Mouse (Mus musculus): ENCODE results near the gene Appbp2. TPM values are rescaled to one million over a fixed set of nuclear protein-coding genes. Genes with fewer than 3 reads are reported as not detected.
A peak's percentile ranks its signal among the peaks of the same experiment; 100 is the strongest.
"Not testable (repeated sequence)": the region's sequence is repeated elsewhere in the genome, so short reads cannot be mapped to it uniquely, and the experiment has no call there.

The Appbp2 gene
- total and polyA plus RNA-seq, 2 experiments from 2014 or later, result 24.2 to 38.8 TPM

- Histone ChIP-seq H3K4me1 (ENCODE audit: control insufficient read depth, insufficient read depth) (no peaks in the 10 kb centered on the region), H3K9me3 (replicated peaks; ENCODE audit: control insufficient read depth, low read length) (no peaks in the 10 kb centered on the region), H3K4me3 (ENCODE audit: low read depth, low read length) (no peak overlapping the region), H3K27ac (ENCODE audit: low read depth) (no peak overlapping the region), H3K36me3 (replicated peaks; ENCODE audit: control insufficient read depth, insufficient read depth, low read length) (no peaks in the 10 kb centered on the region), H3K27me3 (ENCODE audit: control insufficient read depth, insufficient read depth, low read length) (no peaks in the 10 kb centered on the region), H3K4me2 (ENCODE audit: low read depth, low read length) (no peak overlapping the region), H3K9ac (replicated peaks; ENCODE audit: low read depth, low read length) (no peak overlapping the region)
- 67% methylated on average over 6 of the region's 6 CpGs for WGBS
- ATAC-seq (ENCODE audit: insufficient read depth, low read depth) (no peak), DNase-seq (ENCODE audit: low spot score) (no peak)
- no peak for TF ChIP-seq CTCF (IDR thresholded peaks at IDR 0.05; ENCODE audit: low read depth)
- no peak for TF ChIP-seq EP300 (IDR thresholded peaks at IDR 0.05; ENCODE audit: low read depth)
Measured at GRCm38 (mm10) chr11:85177761-85178160, 57.2 kb downstream of the Appbp2 start.

- WGBS, result 77% methylated on average over 3 of the region's 3 CpGs
- Histone ChIP-seq H3K9ac (replicated peaks; ENCODE audit: low read depth, low read length) (no peak overlapping the region), H3K9me3 (replicated peaks; ENCODE audit: control insufficient read depth, low read length) (no peaks in the 10 kb centered on the region), H3K27me3 (ENCODE audit: control insufficient read depth, insufficient read depth, low read length) (0 out of 2 replicates have a peak, but pooled peaks cover 2% of the 10 kb centered on the region), H3K4me1 (ENCODE audit: control insufficient read depth, insufficient read depth) (no peaks in the 10 kb centered on the region), H3K4me3 (ENCODE audit: low read depth, low read length) (no peak overlapping the region), H3K27ac (ENCODE audit: low read depth) (no peak overlapping the region), H3K36me3 (replicated peaks; ENCODE audit: control insufficient read depth, insufficient read depth, low read length) (no peaks in the 10 kb centered on the region), H3K4me2 (ENCODE audit: low read depth, low read length) (no peak overlapping the region)
- no peak for TF ChIP-seq CTCF (IDR thresholded peaks at IDR 0.05; ENCODE audit: low read depth)
- TF ChIP-seq EP300 (IDR thresholded peaks at IDR 0.05; ENCODE audit: low read depth), result no peak
- DNase-seq (ENCODE audit: low spot score) (no peak), ATAC-seq (ENCODE audit: insufficient read depth, low read depth) (no peak)
Measured at GRCm38 (mm10) chr11:85175941-85176340, 59.0 kb downstream of the Appbp2 start.

- Histone ChIP-seq H3K36me3 (replicated peaks; ENCODE audit: control insufficient read depth, insufficient read depth, low read length) (no peaks in the 10 kb centered on the region), H3K4me1 (ENCODE audit: control insufficient read depth, insufficient read depth) (no peaks in the 10 kb centered on the region), H3K4me3 (ENCODE audit: low read depth, low read length) (no peak overlapping the region), H3K27ac (ENCODE audit: low read depth) (no peak overlapping the region), H3K4me2 (ENCODE audit: low read depth, low read length) (no peak overlapping the region), H3K9me3 (replicated peaks; ENCODE audit: control insufficient read depth, low read length) (no peaks in the 10 kb centered on the region), H3K9ac (replicated peaks; ENCODE audit: low read depth, low read length) (no peak overlapping the region), H3K27me3 (ENCODE audit: control insufficient read depth, insufficient read depth, low read length) (0 out of 2 replicates have a peak, but pooled peaks cover 5% of the 10 kb centered on the region)
- 48% methylated on average over 2 of the region's 2 CpGs for WGBS
- DNase-seq (ENCODE audit: low spot score) (no peak), ATAC-seq (ENCODE audit: insufficient read depth, low read depth) (no peak)
- TF ChIP-seq EP300 (IDR thresholded peaks at IDR 0.05; ENCODE audit: low read depth), result no peak
- no peak for TF ChIP-seq CTCF (IDR thresholded peaks at IDR 0.05; ENCODE audit: low read depth)
Measured at GRCm38 (mm10) chr11:85170833-85171232, 64.1 kb downstream of the Appbp2 start.

GRCm38 (mm10) chr11:85170058-85170740, 64.7 kb downstream of the Appbp2 start, which contains the start of gene 1700125H20Rik:
TSS of gene 1700125H20Rik (plus strand) at chr11:85170404.
- Histone ChIP-seq H3K9ac (replicated peaks; ENCODE audit: low read depth, low read length) (no peak within 1 kb of the TSS), H3K4me3 (ENCODE audit: low read depth, low read length) (peak within 1 kb of the TSS; percentile 22), H3K4me2 (ENCODE audit: low read depth, low read length) (peak within 1 kb of the TSS; percentile 52), H3K9me3 (replicated peaks; ENCODE audit: control insufficient read depth, low read length) (no peaks in the 10 kb centered on the region), H3K27me3 (ENCODE audit: control insufficient read depth, insufficient read depth, low read length) (0 out of 2 replicates have a peak, but pooled peaks cover 5% of the 10 kb centered on the region), H3K4me1 (ENCODE audit: control insufficient read depth, insufficient read depth) (no peaks in the 10 kb centered on the region), H3K27ac (ENCODE audit: low read depth) (no peak within 1 kb of the TSS), H3K36me3 (replicated peaks; ENCODE audit: control insufficient read depth, insufficient read depth, low read length) (no peaks in the 10 kb centered on the region)
- DNase-seq (ENCODE audit: low spot score) (peak; percentile 78), ATAC-seq (ENCODE audit: insufficient read depth, low read depth) (peak; percentile 87)
- 14% methylated on average over 21 of the region's 21 CpGs for WGBS
- TF ChIP-seq CTCF (IDR thresholded peaks at IDR 0.05; ENCODE audit: low read depth) (peak; percentile 90), EP300 (IDR thresholded peaks at IDR 0.05; ENCODE audit: low read depth) (no peak)

GRCm38 (mm10) chr11:85167503-85167902, 67.4 kb downstream of the Appbp2 start:
- H3K36me3 ChIP-seq (replicated peaks; ENCODE audit: control insufficient read depth, insufficient read depth, low read length), result no peaks in the 10 kb centered on the region
- TF ChIP-seq CTCF (IDR thresholded peaks at IDR 0.05; ENCODE audit: low read depth), result no peak
- no peak for TF ChIP-seq EP300 (IDR thresholded peaks at IDR 0.05; ENCODE audit: low read depth)
- H3K4me1 ChIP-seq (ENCODE audit: control insufficient read depth, insufficient read depth), result no peaks in the 10 kb centered on the region
- ATAC-seq (ENCODE audit: insufficient read depth, low read depth) (no peak), DNase-seq (ENCODE audit: low spot score) (no peak)
- no peak overlapping the region for H3K4me3 ChIP-seq (ENCODE audit: low read depth, low read length)
- H3K27me3 ChIP-seq (ENCODE audit: control insufficient read depth, insufficient read depth, low read length), result 0 out of 2 replicates have a peak, but pooled peaks cover 5% of the 10 kb centered on the region
- no peak overlapping the region for H3K9ac ChIP-seq (replicated peaks; ENCODE audit: low read depth, low read length)
- H3K4me2 ChIP-seq (ENCODE audit: low read depth, low read length), result no peak overlapping the region
- H3K27ac ChIP-seq (ENCODE audit: low read depth), result no peak overlapping the region
- H3K9me3 ChIP-seq (replicated peaks; ENCODE audit: control insufficient read depth, low read length), result no peaks in the 10 kb centered on the region
- 29% methylated on average over 1 of the region's 1 CpGs for WGBS

- DNase-seq (ENCODE audit: low spot score), result no peak
- TF ChIP-seq CTCF (IDR thresholded peaks at IDR 0.05; ENCODE audit: low read depth) (no peak), EP300 (IDR thresholded peaks at IDR 0.05; ENCODE audit: low read depth) (no peak)
- H3K9me3 ChIP-seq (replicated peaks; ENCODE audit: control insufficient read depth, low read length), result no peaks in the 10 kb centered on the region
Measured at GRCm38 (mm10) chr11:85164371-85164770, 70.6 kb downstream of the Appbp2 start.

GRCm38 (mm10) chr11:85163014-85163413, 71.9 kb downstream of the Appbp2 start:
- not testable (repeated sequence) for H3K4me1 ChIP-seq (ENCODE audit: control insufficient read depth, insufficient read depth); ATAC-seq (ENCODE audit: insufficient read depth, low read depth); H3K27ac ChIP-seq (ENCODE audit: low read depth); H3K4me3 ChIP-seq (ENCODE audit: low read depth, low read length); DNase-seq (ENCODE audit: low spot score); H3K27me3 ChIP-seq (ENCODE audit: control insufficient read depth, insufficient read depth, low read length); H3K36me3 ChIP-seq (replicated peaks; ENCODE audit: control insufficient read depth, insufficient read depth, low read length); H3K4me2 ChIP-seq (ENCODE audit: low read depth, low read length); H3K9ac ChIP-seq (replicated peaks; ENCODE audit: low read depth, low read length); H3K9me3 ChIP-seq (replicated peaks; ENCODE audit: control insufficient read depth, low read length)
- WGBS, result 90% methylated on average over 1 of the region's 1 CpGs

More at GRCm38 (mm10) chr11:85164371-85164770, 70.6 kb downstream of the Appbp2 start:
- Histone ChIP-seq H3K27me3 (ENCODE audit: control insufficient read depth, insufficient read depth, low read length) (no peaks in the 10 kb centered on the region), H3K4me1 (ENCODE audit: control insufficient read depth, insufficient read depth) (no peaks in the 10 kb centered on the region), H3K36me3 (replicated peaks; ENCODE audit: control insufficient read depth, insufficient read depth, low read length) (no peaks in the 10 kb centered on the region), H3K27ac (ENCODE audit: low read depth) (no peak overlapping the region), H3K4me2 (ENCODE audit: low read depth, low read length) (no peak overlapping the region), H3K4me3 (ENCODE audit: low read depth, low read length) (no peak overlapping the region), H3K9ac (replicated peaks; ENCODE audit: low read depth, low read length) (no peak overlapping the region)
- ATAC-seq (ENCODE audit: insufficient read depth, low read depth), result no peak

Measured in heart, postnatal 0 days (tissue).